In the genomic region with DNA sequence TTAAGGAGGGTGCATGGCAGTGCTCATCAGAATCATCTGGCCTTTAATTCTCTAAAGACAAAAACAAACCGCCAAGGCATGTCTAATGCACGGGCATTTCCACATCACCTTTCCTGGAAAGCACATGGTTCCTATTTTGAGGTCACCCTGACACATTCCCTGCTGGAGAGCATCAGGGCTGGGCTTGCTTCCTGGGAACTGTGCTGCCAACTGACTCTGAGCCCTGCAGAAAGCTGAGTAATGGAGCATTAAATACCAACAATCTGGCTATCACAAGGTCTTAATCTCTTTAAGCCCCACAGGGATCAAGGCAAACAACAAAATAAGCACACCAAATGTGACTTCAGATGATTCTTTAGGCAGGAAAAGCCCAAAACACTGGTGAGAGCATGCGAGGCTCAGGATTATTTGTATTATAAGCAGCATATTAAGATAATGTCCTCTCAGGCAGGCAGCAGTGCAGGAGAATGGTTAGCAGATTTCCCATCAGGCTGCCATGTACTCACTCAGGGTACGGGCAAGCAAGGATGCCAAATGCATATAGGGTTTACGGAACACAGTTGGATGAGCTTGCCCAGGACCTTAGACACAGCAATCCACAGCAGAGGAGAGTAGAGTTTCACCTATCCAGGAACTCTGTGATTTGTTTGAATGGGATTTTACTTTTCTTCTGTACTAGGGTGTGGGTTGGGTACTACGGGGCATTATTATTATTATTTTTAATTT, we compare ENCODE assay signal across 13 mouse cellular contexts. TPM values are rescaled to one million over a fixed set of nuclear protein-coding genes. Genes with fewer than 3 reads are reported as not detected.
DNase-seq lines count a peak whose midpoint lies in the region; ATAC-seq and TF ChIP-seq lines count a peak whose summit lies in the region.
"Had no signal": no experiment of that assay in that cellular context is flagged by ENCODE, and none has a peak within 500 bp of the region (broad histone marks: within the 10 kb centered on the region; RNA-seq: fewer than 3 reads in every experiment).

No protein-coding gene starts in this region.

- peak; percentile 68; the same call in 1 of the 2 replicates for ATAC-seq in cerebellum, adult (ENCODE audit: insufficient number of reproducible peaks, low FRiP score, low TSS enrichment)
- 0 out of 2 replicates have a peak, but pooled peaks have one; percentile 35 for ATAC-seq in embryonic facial prominence, embryonic 12.5 days (ENCODE audit: insufficient number of reproducible peaks, insufficient read depth, low FRiP score, low TSS enrichment)
- ATAC-seq in midbrain, embryonic 16.5 days: peak; percentile 80
- ATAC-seq in liver, postnatal 0 days: no peak
- ATAC-seq: forebrain, embryonic 14.5 days had no signal

- H3K9me3 ChIP-seq in embryonic facial prominence, embryonic 12.5 days: no peaks in the 10 kb centered on the region
- H3K9me3 ChIP-seq in midbrain, embryonic 16.5 days (replicated peaks; ENCODE audit: control insufficient read depth, low read length, poor library complexity, severe bottlenecking): no peaks in the 10 kb centered on the region
- H3K9me3 ChIP-seq in liver, postnatal 0 days (ENCODE audit: low read length): no peaks in the 10 kb centered on the region
- H3K9me3 ChIP-seq: lung, embryonic 15.5 days; stomach, embryonic 15.5 days had no signal

- no peaks in the 10 kb centered on the region for H3K36me3 ChIP-seq in embryonic facial prominence, embryonic 12.5 days
- H3K36me3 ChIP-seq in midbrain, embryonic 16.5 days (ENCODE audit: control insufficient read depth, insufficient read depth, low read length): no peaks in the 10 kb centered on the region
- H3K36me3 ChIP-seq in liver, postnatal 0 days (replicated peaks; ENCODE audit: insufficient read depth, low read length): no peaks in the 10 kb centered on the region
- H3K36me3 ChIP-seq: lung, embryonic 15.5 days; stomach, embryonic 15.5 days had no signal

- peak overlapping the region; percentile 61; the same call in 1 of the 2 replicates for H3K27ac ChIP-seq in embryonic facial prominence, embryonic 12.5 days
- no peak overlapping the region for H3K27ac ChIP-seq in midbrain, embryonic 16.5 days (ENCODE audit: low read length)
- H3K27ac ChIP-seq in liver, postnatal 0 days (ENCODE audit: low read depth): no peak overlapping the region
- H3K27ac ChIP-seq: kidney, postnatal 0 days; lung, embryonic 15.5 days; stomach, embryonic 15.5 days had no signal

- H3K4me1 ChIP-seq in embryonic facial prominence, embryonic 12.5 days: peaks cover 14% of the 10 kb centered on the region
- H3K4me1 ChIP-seq in midbrain, embryonic 16.5 days (ENCODE audit: control insufficient read depth, insufficient read depth, low read length): peaks cover 4% of the 10 kb centered on the region; the same call in 1 of the 2 replicates
- H3K4me1 ChIP-seq in liver, postnatal 0 days (ENCODE audit: insufficient read depth): no peaks in the 10 kb centered on the region
- H3K4me1 ChIP-seq: lung, embryonic 15.5 days; stomach, embryonic 15.5 days had no signal

- WGBS in embryonic facial prominence, embryonic 12.5 days: 36% methylated on average over 6 of the region's 6 CpGs
- WGBS in midbrain, embryonic 16.5 days: 48% methylated on average over 6 of the region's 6 CpGs
- WGBS in liver, postnatal 0 days (ENCODE audit: insufficient replicate concordance): 67% methylated on average over 6 of the region's 6 CpGs

- DNase-seq in cerebellum, adult 11 months: no peak
- DNase-seq in brain, adult 2 months (ENCODE audit: low read depth, low spot score): peak; percentile 35
- no peak for DNase-seq in lung, postnatal 4 days
- no peak for DNase-seq in liver, postnatal 0 days
- DNase-seq in right cerebral cortex, postnatal 25 days: no peak

- no peak overlapping the region for H3K4me3 ChIP-seq in embryonic facial prominence, embryonic 12.5 days
- H3K4me3 ChIP-seq in midbrain, embryonic 16.5 days (ENCODE audit: low read depth, low read length): no peak overlapping the region
- H3K4me3 ChIP-seq in liver, postnatal 0 days (ENCODE audit: low read depth, low read length): no peak overlapping the region
- H3K4me3 ChIP-seq: lung, embryonic 15.5 days; stomach, embryonic 15.5 days had no signal

- no peak for TF ChIP-seq EP300 in liver, postnatal 0 days (IDR thresholded peaks at IDR 0.05; ENCODE audit: low read depth)

- TF ChIP-seq CTCF in liver, postnatal 0 days (IDR thresholded peaks at IDR 0.05; ENCODE audit: low read depth): no peak

- no peaks in the 10 kb centered on the region for H3K27me3 ChIP-seq in embryonic facial prominence, embryonic 12.5 days
- H3K27me3 ChIP-seq in midbrain, embryonic 16.5 days (ENCODE audit: control insufficient read depth, insufficient read depth, low read depth, low read length): no peaks in the 10 kb centered on the region
- no peaks in the 10 kb centered on the region for H3K27me3 ChIP-seq in liver, postnatal 0 days (ENCODE audit: insufficient read depth, low read length)
- H3K27me3 ChIP-seq: lung, embryonic 15.5 days; stomach, embryonic 15.5 days had no signal

- H3K4me2 ChIP-seq in embryonic facial prominence, embryonic 12.5 days (replicated peaks): no peak overlapping the region
- H3K4me2 ChIP-seq in midbrain, embryonic 16.5 days (ENCODE audit: low read length): no peak overlapping the region
- no peak overlapping the region for H3K4me2 ChIP-seq in liver, postnatal 0 days (ENCODE audit: low read depth, low read length)
- H3K4me2 ChIP-seq: lung, embryonic 15.5 days; stomach, embryonic 15.5 days had no signal

- no peak overlapping the region for H3K9ac ChIP-seq in embryonic facial prominence, embryonic 12.5 days
- H3K9ac ChIP-seq in midbrain, embryonic 16.5 days (ENCODE audit: low read depth, low read length): no peak overlapping the region
- H3K9ac ChIP-seq in liver, postnatal 0 days (replicated peaks): no peak overlapping the region
- H3K9ac ChIP-seq: lung, embryonic 15.5 days; stomach, embryonic 15.5 days had no signal

RNA-seq across cellular contexts. Expression of a gene that starts 17.1 kb away (rescaled TPM):
- polyA plus RNA-seq in embryonic facial prominence, embryonic 12.5 days (2016; fragmentation: Nextera tagmentation; extraction: Ambion mirVana): not detected in 2 replicates
- polyA plus RNA-seq in midbrain, embryonic 16.5 days (2015; fragmentation: Nextera tagmentation; extraction: Ambion mirVana): not detected in 2 replicates
- polyA plus RNA-seq in liver, postnatal 0 days (2015; fragmentation: Nextera tagmentation; extraction: Ambion mirVana): not detected in 2 replicates
- polyA plus RNA-seq: forebrain, embryonic 14.5 days; heart, postnatal 0 days; kidney, postnatal 0 days; lung, embryonic 15.5 days; stomach, embryonic 15.5 days had no signal
